Mouse (Mus musculus): Measurements from ENCODE around the gene Psen1. TPM values are rescaled to one million over a fixed set of nuclear protein-coding genes. Genes with fewer than 3 reads are reported as not detected.

Psen1 gene
- total and polyA plus RNA-seq, 2 experiments from 2014 or later: 27.6 to 29.9 TPM

DNA sequence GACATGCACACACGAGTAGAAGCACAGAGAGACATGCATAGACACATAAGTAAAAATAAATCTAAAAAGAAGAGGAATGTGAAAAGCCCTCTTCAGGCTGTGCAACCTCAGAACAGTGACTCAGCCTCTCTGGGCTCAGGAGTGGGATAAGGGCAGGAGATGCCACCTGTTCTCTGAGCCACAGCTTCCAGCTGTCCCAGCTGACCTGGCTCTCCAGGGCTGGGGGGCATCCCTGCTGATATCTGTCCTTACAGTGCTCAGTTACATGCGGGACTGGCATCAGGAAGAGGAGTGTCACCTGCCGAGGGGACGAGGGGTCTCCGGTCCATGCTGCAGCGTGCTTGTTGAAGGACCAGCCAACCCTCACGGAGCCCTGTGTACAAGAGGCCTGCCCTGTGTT is 88.8 kb downstream of the Psen1 start:
- Histone ChIP-seq H3K4me1 (ENCODE audit: control insufficient read depth, insufficient read depth) (0 out of 2 replicates have a peak, but pooled peaks cover 3% of the 10 kb centered on the region), H3K27me3 (ENCODE audit: control insufficient read depth, insufficient read depth, low read length) (no peaks in the 10 kb centered on the region), H3K9ac (replicated peaks; ENCODE audit: low read depth, low read length) (no peak overlapping the region), H3K36me3 (replicated peaks; ENCODE audit: control insufficient read depth, insufficient read depth, low read length) (no peaks in the 10 kb centered on the region), H3K9me3 (replicated peaks; ENCODE audit: control insufficient read depth, low read length) (no peaks in the 10 kb centered on the region), H3K4me3 (ENCODE audit: low read depth, low read length) (no peak overlapping the region), H3K27ac (ENCODE audit: low read depth) (no peak overlapping the region), H3K4me2 (ENCODE audit: low read depth, low read length) (no peak overlapping the region)
- ATAC-seq (ENCODE audit: insufficient read depth, low read depth) (no peak), DNase-seq (ENCODE audit: low spot score) (no peak)
- TF ChIP-seq CTCF (IDR thresholded peaks at IDR 0.05; ENCODE audit: low read depth): no peak
- TF ChIP-seq EP300 (IDR thresholded peaks at IDR 0.05; ENCODE audit: low read depth): no peak
- 81% methylated on average over 7 of the region's 7 CpGs for WGBS

DNA sequence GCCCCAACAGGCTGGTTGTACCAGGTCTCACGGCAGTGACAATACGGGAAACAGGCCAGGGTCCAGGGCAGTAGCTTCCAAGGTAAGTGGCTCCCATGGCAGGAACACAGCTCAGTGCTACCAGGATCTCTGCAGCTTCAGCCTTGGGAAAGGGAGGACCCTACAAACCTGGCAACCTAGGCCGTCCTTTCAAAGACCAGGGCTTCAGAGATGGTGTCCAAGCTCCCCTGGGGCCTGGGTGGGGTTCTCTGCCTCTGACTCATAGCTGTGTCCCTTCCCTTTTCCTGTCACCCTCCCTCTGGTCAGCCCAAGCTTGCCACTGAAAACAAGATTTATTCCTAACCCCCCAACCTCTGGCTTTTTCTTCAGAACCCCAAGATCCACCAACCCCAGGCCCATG is 92.2 kb downstream of the Psen1 start:
- DNase-seq (ENCODE audit: low spot score) (no peak), ATAC-seq (ENCODE audit: insufficient read depth, low read depth) (no peak)
- 80% methylated on average over 3 of the region's 3 CpGs for WGBS
- Histone ChIP-seq H3K4me2 (ENCODE audit: low read depth, low read length) (no peak overlapping the region), H3K36me3 (replicated peaks; ENCODE audit: control insufficient read depth, insufficient read depth, low read length) (no peaks in the 10 kb centered on the region), H3K27me3 (ENCODE audit: control insufficient read depth, insufficient read depth, low read length) (no peaks in the 10 kb centered on the region), H3K27ac (ENCODE audit: low read depth) (no peak overlapping the region), H3K4me1 (ENCODE audit: control insufficient read depth, insufficient read depth) (0 out of 2 replicates have a peak, but pooled peaks cover 3% of the 10 kb centered on the region), H3K9me3 (replicated peaks; ENCODE audit: control insufficient read depth, low read length) (no peaks in the 10 kb centered on the region), H3K9ac (replicated peaks; ENCODE audit: low read depth, low read length) (no peak overlapping the region), H3K4me3 (ENCODE audit: low read depth, low read length) (no peak overlapping the region)
- TF ChIP-seq CTCF (IDR thresholded peaks at IDR 0.05; ENCODE audit: low read depth) (no peak), EP300 (IDR thresholded peaks at IDR 0.05; ENCODE audit: low read depth) (no peak)

DNA sequence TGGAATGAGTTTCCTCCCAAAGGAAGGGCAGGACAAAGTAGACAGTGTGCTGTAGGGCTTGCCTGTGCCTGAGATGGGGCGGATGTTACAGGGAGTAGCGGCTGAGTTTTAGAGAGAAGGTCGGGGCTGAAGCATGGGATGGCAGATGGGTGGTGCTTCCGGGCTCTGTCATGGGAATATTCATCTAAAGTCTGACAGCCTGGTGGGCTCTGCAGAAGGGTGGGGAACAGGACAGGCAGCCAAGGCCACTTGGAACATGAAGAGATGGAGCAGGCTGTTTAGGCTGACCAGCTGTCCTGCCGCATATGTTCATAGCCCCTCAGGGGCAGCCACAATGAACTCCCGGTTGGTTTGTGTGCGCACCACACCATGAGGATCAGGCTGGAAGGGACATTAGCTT is 93.3 kb downstream of the Psen1 start:
- no peaks in the 10 kb centered on the region for H3K36me3 ChIP-seq (replicated peaks; ENCODE audit: control insufficient read depth, insufficient read depth, low read length)
- H3K9ac ChIP-seq (replicated peaks; ENCODE audit: low read depth, low read length): no peak overlapping the region
- TF ChIP-seq EP300 (IDR thresholded peaks at IDR 0.05; ENCODE audit: low read depth) (no peak), CTCF (IDR thresholded peaks at IDR 0.05; ENCODE audit: low read depth) (no peak)
- no peaks in the 10 kb centered on the region for H3K27me3 ChIP-seq (ENCODE audit: control insufficient read depth, insufficient read depth, low read length)
- H3K4me2 ChIP-seq (ENCODE audit: low read depth, low read length): no peak overlapping the region
- DNase-seq (ENCODE audit: low spot score): no peak
- no peak overlapping the region for H3K27ac ChIP-seq (ENCODE audit: low read depth)
- no peak for ATAC-seq (ENCODE audit: insufficient read depth, low read depth)
- WGBS: 59% methylated on average over 7 of the region's 7 CpGs
- H3K9me3 ChIP-seq (replicated peaks; ENCODE audit: control insufficient read depth, low read length): no peaks in the 10 kb centered on the region
- H3K4me3 ChIP-seq (ENCODE audit: low read depth, low read length): no peak overlapping the region
- 0 out of 2 replicates have a peak, but pooled peaks cover 3% of the 10 kb centered on the region for H3K4me1 ChIP-seq (ENCODE audit: control insufficient read depth, insufficient read depth)

DNA sequence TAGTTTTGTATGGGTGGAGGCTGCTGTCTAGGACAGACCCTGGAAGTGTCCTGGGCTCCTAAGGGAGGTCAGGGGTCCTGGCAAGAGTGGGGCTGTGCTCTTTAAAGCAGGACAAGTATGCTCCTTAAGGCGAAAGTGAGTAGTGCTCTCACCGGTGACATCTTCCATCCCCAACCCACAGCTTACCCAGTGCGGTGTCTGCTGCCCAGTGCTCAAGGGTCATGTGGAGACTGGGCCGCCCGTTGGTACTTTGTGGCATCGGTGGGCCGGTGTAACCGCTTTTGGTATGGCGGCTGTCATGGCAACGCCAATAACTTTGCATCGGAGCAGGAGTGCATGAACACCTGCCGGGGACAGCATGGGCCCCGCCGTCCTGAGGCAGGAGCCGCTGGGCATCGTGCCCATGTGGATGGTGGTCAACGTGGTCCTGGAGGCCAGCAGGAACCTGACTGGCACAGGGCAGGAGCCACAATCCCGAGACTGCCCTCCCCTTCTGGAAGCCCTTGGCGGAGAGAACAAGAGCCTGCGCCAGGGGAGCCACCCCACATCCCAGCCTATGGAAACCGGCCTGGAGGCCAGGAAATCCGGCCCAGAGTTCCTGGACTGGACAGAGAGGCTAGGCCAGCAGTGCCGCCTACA is 93.8 kb downstream of the Psen1 start:
- WGBS: 76% methylated on average over 23 of the region's 23 CpGs
- Histone ChIP-seq H3K4me2 (ENCODE audit: low read depth, low read length) (no peak overlapping the region), H3K4me3 (ENCODE audit: low read depth, low read length) (no peak overlapping the region), H3K4me1 (ENCODE audit: control insufficient read depth, insufficient read depth) (0 out of 2 replicates have a peak, but pooled peaks cover 3% of the 10 kb centered on the region), H3K27ac (ENCODE audit: low read depth) (no peak overlapping the region), H3K36me3 (replicated peaks; ENCODE audit: control insufficient read depth, insufficient read depth, low read length) (no peaks in the 10 kb centered on the region), H3K27me3 (ENCODE audit: control insufficient read depth, insufficient read depth, low read length) (no peaks in the 10 kb centered on the region), H3K9me3 (replicated peaks; ENCODE audit: control insufficient read depth, low read length) (no peaks in the 10 kb centered on the region), H3K9ac (replicated peaks; ENCODE audit: low read depth, low read length) (no peak overlapping the region)
- ATAC-seq (ENCODE audit: insufficient read depth, low read depth) (no peak), DNase-seq (ENCODE audit: low spot score) (no peak)
- TF ChIP-seq CTCF (IDR thresholded peaks at IDR 0.05; ENCODE audit: low read depth): no peak
- no peak for TF ChIP-seq EP300 (IDR thresholded peaks at IDR 0.05; ENCODE audit: low read depth)

DNA sequence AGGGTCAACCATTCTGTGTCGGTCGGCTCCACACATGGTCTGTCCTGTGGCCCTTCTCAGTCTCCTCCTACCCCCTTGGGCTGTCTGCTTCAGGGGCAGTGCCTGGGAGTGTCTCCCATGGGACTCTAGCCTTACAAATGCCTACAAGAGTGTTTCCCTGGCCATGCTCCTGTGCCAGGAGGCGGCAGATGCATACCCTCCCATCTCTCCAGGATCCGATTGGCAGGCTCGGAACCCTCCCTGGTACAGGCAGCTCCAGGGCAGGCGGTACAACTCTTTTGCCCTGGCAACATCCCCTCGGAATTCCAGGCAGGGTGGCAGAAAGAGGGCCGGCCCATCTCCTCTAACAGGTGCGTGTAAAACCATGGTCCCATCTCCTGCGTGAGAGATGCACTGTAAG is 94.7 kb downstream of the Psen1 start:
- DNase-seq (ENCODE audit: low spot score): no peak
- 81% methylated on average over 10 of the region's 10 CpGs for WGBS
- Histone ChIP-seq H3K27me3 (ENCODE audit: control insufficient read depth, insufficient read depth, low read length) (no peaks in the 10 kb centered on the region), H3K9me3 (replicated peaks; ENCODE audit: control insufficient read depth, low read length) (no peaks in the 10 kb centered on the region), H3K4me2 (ENCODE audit: low read depth, low read length) (no peak overlapping the region), H3K9ac (replicated peaks; ENCODE audit: low read depth, low read length) (no peak overlapping the region), H3K36me3 (replicated peaks; ENCODE audit: control insufficient read depth, insufficient read depth, low read length) (no peaks in the 10 kb centered on the region), H3K4me3 (ENCODE audit: low read depth, low read length) (no peak overlapping the region), H3K4me1 (ENCODE audit: control insufficient read depth, insufficient read depth) (0 out of 2 replicates have a peak, but pooled peaks cover 3% of the 10 kb centered on the region), H3K27ac (ENCODE audit: low read depth) (no peak overlapping the region)
- no peak for ATAC-seq (ENCODE audit: insufficient read depth, low read depth)
- TF ChIP-seq CTCF (IDR thresholded peaks at IDR 0.05; ENCODE audit: low read depth) (no peak), EP300 (IDR thresholded peaks at IDR 0.05; ENCODE audit: low read depth) (no peak)

Other genes with a start within 250 kb of the Psen1 start
- 5.2 and 14.4 TPM in 2 replicates for gene Dpf3, start 200.4 kb upstream of the Psen1 start, total RNA-seq (2014; rRNA removed; ENCODE audit: low replicate concordance)
- 15.3 and 18.5 TPM in 2 replicates for gene Dpf3, start 200.4 kb upstream of the Psen1 start, polyA plus RNA-seq (2015; fragmentation: Nextera tagmentation; extraction: Ambion mirVana)
- 33.4 and 47.3 TPM in 2 replicates for gene Dcaf4, start 167.7 kb upstream of the Psen1 start, total RNA-seq (2014; rRNA removed; ENCODE audit: low replicate concordance)
- gene Dcaf4, start 167.7 kb upstream of the Psen1 start, polyA plus RNA-seq (2015; fragmentation: Nextera tagmentation; extraction: Ambion mirVana): 19.2 and 19.7 TPM in 2 replicates
- 18.0 and 25.5 TPM in 2 replicates for gene Zfyve1, start 90.9 kb upstream of the Psen1 start, total RNA-seq (2014; rRNA removed; ENCODE audit: low replicate concordance)
- gene Zfyve1, start 90.9 kb upstream of the Psen1 start, polyA plus RNA-seq (2015; fragmentation: Nextera tagmentation; extraction: Ambion mirVana): 10.0 and 10.5 TPM in 2 replicates
- 54.0 and 79.6 TPM in 2 replicates for gene Rbm25, start 56.9 kb upstream of the Psen1 start, total RNA-seq (2014; rRNA removed; ENCODE audit: low replicate concordance)
- gene Rbm25, start 56.9 kb upstream of the Psen1 start, polyA plus RNA-seq (2015; fragmentation: Nextera tagmentation; extraction: Ambion mirVana): 109 and 115 TPM in 2 replicates
- 11.7 and 13.1 TPM in 2 replicates for gene Papln, start 75.5 kb downstream of the Psen1 start, total RNA-seq (2014; rRNA removed; ENCODE audit: low replicate concordance)
- gene Papln, start 75.5 kb downstream of the Psen1 start, polyA plus RNA-seq (2015; fragmentation: Nextera tagmentation; extraction: Ambion mirVana): 1.2 and 1.4 TPM in 2 replicates
- gene Numb, start 233.8 kb downstream of the Psen1 start, total RNA-seq (2014; rRNA removed; ENCODE audit: low replicate concordance): 22.8 and 42.1 TPM in 2 replicates
- gene Numb, start 233.8 kb downstream of the Psen1 start, polyA plus RNA-seq (2015; fragmentation: Nextera tagmentation; extraction: Ambion mirVana): 19.0 and 19.1 TPM in 2 replicates

Data from heart, postnatal 0 days (tissue).